In genomic region chr2:12049972-12050371, GRCm38 (mm10) we compare ENCODE assay signal across 8 mouse cellular contexts.
A peak's percentile ranks its signal among the peaks of the same experiment; 100 is the strongest.
DNase-seq lines count a peak whose midpoint lies in the region; ATAC-seq lines count a peak whose summit lies in the region.
"Had no signal": no experiment of that assay in that cellular context is flagged by ENCODE, and none has a peak within 500 bp of the region (broad histone marks: within the 10 kb centered on the region; RNA-seq: fewer than 3 reads in every experiment).

No protein-coding gene starts in this region.

- peak; percentile 41 for DNase-seq in kidney, adult 9 months
- peak; percentile 4 for DNase-seq in 3134 (ENCODE audit: extremely low read depth, insufficient read length, low spot score)
- DNase-seq in 416B (ENCODE audit: low read depth): peak; percentile 40
- peak; percentile 19 to 34 for DNase-seq in kidney, postnatal 4 days
- DNase-seq in urinary bladder, postnatal 10 days (ENCODE audit: low spot score): no peak
- DNase-seq in cerebellum, adult 9-10 months: no peak

- no peak for ATAC-seq in kidney, embryonic 16.5 days (ENCODE audit: low FRiP score, low TSS enrichment)
- ATAC-seq: midbrain, embryonic 13.5 days had no signal

- H3K36me3 ChIP-seq in kidney, embryonic 16.5 days (ENCODE audit: insufficient read depth, low read length): no peaks in the 10 kb centered on the region
- H3K36me3 ChIP-seq: midbrain, embryonic 13.5 days had no signal

- no peaks in the 10 kb centered on the region for H3K9me3 ChIP-seq in kidney, embryonic 16.5 days (ENCODE audit: low read length)
- H3K9me3 ChIP-seq: midbrain, embryonic 13.5 days had no signal

- no peak overlapping the region for H3K4me3 ChIP-seq in kidney, embryonic 16.5 days (ENCODE audit: low read length)
- H3K4me3 ChIP-seq: midbrain, embryonic 13.5 days had no signal

- no peak overlapping the region for H3K27ac ChIP-seq in kidney, embryonic 16.5 days (ENCODE audit: low read length)
- H3K27ac ChIP-seq: midbrain, embryonic 13.5 days had no signal

- H3K27me3 ChIP-seq in kidney, embryonic 16.5 days (ENCODE audit: insufficient read depth, low read length): no peaks in the 10 kb centered on the region
- H3K27me3 ChIP-seq: midbrain, embryonic 13.5 days had no signal

- no peak overlapping the region for H3K9ac ChIP-seq in kidney, embryonic 16.5 days (replicated peaks; ENCODE audit: low read length)
- H3K9ac ChIP-seq: midbrain, embryonic 13.5 days had no signal

- H3K4me1 ChIP-seq in kidney, embryonic 16.5 days (ENCODE audit: insufficient read depth, low read length): peaks cover 9% of the 10 kb centered on the region
- H3K4me1 ChIP-seq: midbrain, embryonic 13.5 days had no signal

- no peak overlapping the region for H3K4me2 ChIP-seq in kidney, embryonic 16.5 days (replicated peaks; ENCODE audit: low read depth, low read length)
- H3K4me2 ChIP-seq: midbrain, embryonic 13.5 days had no signal

Comparison
In these comparisons a context has a peak if more than half of its experiments do, and no peak if none do; other contexts are left out.
1. DNase-seq: peak in kidney, adult 9 months (single experiment), 3134 (single experiment), 416B (single experiment) and kidney, postnatal 4 days (2 of 2); none in urinary bladder, postnatal 10 days (single experiment) and cerebellum, adult 9-10 months (single experiment).